Mouse (Mus musculus) lung, adult 2 months (tissue): ENCODE data around the gene Snx33.
A peak's percentile ranks its signal among the peaks of the same experiment; 100 is the strongest.

Experiments
- CTCF ChIP-seq: fragments of 200-500 bp; IDR thresholded peaks from 2 replicates; pipeline ENCODE4 v1.5.1; 2011; ENCODE audit warnings: mild to moderate bottlenecking, low read length, control low read depth; ENCODE audit not compliant: insufficient read depth
- POLR2A ChIP-seq: fragments of 200-500 bp; IDR thresholded peaks from 2 replicates; pipeline ENCODE4 v1.6.1; 2011; ENCODE audit warnings: low read depth, mild to moderate bottlenecking, control low read depth, low read length, borderline replicate concordance; ENCODE audit errors: extremely low read depth

GRCm38 (mm10) chr9:56871191-56871590, 57.0 kb downstream of the Snx33 start:
- TF ChIP-seq CTCF, result no peak
- peak; percentile 35; the same call in 1 of the 2 replicates for TF ChIP-seq POLR2A
